Mouse (Mus musculus) adrenal gland, adult 8-10 months (tissue): ENCODE measurements around the gene Psg16. TPM values are rescaled to one million over a fixed set of nuclear protein-coding genes. Genes with fewer than 3 reads are reported as not detected.

Experiments used
- DNase-seq: peaks from one replicate; pipeline ENCODE4 v3.0.0; 2022
- total RNA-seq, 4 experiments: library from RNA; stranded (reverse); gene quantifications; 2 replicates each; pipeline ENCODE4 v1.2.4; 2022

Psg16 gene
- under 1 TPM; 0.10 to 0.51 (median 0.43) TPM for total RNA-seq

GRCm38 (mm10) chr7:17073904-17074615 lies at the start of gene Psg16:
TSS of gene Psg16 (plus strand) at chr7:17074040.
- DNase-seq: no peak

DNA sequence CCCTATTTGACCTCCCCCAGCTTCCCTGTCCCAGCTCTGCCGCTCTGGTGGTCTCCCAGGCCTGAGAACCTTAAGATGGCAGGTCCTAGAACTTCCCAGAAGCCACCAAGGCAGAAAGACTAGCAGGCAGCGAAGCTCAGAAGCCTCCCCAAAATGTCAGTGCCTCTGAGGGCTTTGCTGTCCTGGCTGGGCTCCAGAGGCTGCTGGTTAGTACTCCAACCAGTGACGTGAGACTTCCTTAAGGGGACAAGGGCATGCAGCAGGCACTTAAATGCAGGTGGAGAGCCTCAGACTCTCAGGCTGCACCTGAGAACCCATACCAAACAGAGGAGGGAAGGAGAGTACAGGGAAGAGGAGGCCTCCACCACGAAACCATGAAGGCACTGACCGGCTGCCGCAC lies 49.7 kb upstream of the Psg16 start:
- no peak for DNase-seq

DNA sequence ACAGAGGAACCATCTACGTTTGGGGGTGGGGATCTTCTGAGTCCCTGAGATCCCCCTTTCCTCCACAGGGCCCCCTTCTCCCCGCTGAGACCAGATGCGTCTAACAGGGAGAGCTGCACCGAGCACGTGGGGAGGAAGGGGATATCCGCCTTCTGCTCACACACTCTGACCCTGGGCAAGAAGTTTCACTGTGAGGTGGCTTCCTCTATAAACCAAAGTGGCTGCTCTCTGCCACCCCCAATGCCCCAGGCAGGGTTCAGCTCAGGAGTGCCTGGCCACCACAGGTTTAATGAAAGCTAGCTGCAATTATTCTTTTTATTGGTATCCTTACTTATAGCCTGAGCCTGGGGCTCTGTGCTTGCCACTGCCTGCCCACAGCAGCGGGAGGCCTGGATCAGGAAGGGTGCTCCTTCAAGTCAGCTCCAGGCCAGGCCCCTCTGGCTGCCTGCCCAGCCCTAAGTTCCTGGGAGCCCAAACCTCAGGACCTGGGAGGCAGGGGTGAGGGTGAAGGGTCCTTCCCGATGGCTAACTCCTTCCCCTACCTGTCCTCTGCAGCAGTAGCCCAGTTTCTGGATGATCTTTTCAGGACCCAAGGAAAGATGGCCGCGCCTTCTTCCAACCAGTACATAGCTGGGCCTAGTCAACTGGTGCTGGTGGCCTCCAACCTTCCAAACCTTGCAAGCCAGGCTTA lies 48.9 kb upstream of the Psg16 start:
- no peak for DNase-seq

GRCm38 (mm10) chr7:17025505-17025894 lies 48.3 kb upstream of the Psg16 start:
- no peak for DNase-seq

GRCm38 (mm10) chr7:17025896-17026622 lies 47.8 kb upstream of the Psg16 start:
- no peak for DNase-seq

- DNase-seq: peak; percentile 68
Measured at GRCm38 (mm10) chr7:17026710-17027587, 46.9 kb upstream of the Psg16 start.

- peak; percentile 88 for DNase-seq
Measured at GRCm38 (mm10) chr7:17027588-17028343, 46.1 kb upstream of the Psg16 start, which contains the start of gene Ppp5c. TSS of gene Ppp5c (minus strand) at chr7:17027924.

DNA sequence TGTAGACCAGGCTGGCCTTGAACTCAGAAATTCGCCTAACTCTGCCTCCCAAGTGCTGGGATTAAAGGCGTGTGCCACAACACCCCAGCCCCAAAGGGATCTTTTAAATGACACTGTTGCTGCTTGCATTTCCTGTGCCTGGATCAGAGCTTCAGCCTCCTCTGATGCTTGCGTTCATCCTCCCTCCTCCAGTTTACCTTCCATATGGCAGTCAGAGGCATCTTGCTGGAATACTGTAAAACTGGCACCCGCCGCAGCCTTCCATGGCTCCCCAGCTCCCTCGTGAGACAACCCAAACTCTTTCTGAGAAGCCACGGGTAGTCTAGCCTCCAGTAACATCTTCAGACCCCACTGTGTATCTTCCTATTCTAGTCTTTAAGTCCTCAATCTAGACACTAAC lies 44.9 kb upstream of the Psg16 start:
- no peak for DNase-seq

- no peak for DNase-seq
Measured at GRCm38 (mm10) chr7:17030239-17030638, 43.6 kb upstream of the Psg16 start.

- no peak for DNase-seq
Measured at GRCm38 (mm10) chr7:17038018-17038695, 35.7 kb upstream of the Psg16 start.

- DNase-seq: no peak
Measured at GRCm38 (mm10) chr7:17039373-17039772, 34.5 kb upstream of the Psg16 start.

- no peak for DNase-seq
Measured at GRCm38 (mm10) chr7:17045743-17046142, 28.1 kb upstream of the Psg16 start.

DNA sequence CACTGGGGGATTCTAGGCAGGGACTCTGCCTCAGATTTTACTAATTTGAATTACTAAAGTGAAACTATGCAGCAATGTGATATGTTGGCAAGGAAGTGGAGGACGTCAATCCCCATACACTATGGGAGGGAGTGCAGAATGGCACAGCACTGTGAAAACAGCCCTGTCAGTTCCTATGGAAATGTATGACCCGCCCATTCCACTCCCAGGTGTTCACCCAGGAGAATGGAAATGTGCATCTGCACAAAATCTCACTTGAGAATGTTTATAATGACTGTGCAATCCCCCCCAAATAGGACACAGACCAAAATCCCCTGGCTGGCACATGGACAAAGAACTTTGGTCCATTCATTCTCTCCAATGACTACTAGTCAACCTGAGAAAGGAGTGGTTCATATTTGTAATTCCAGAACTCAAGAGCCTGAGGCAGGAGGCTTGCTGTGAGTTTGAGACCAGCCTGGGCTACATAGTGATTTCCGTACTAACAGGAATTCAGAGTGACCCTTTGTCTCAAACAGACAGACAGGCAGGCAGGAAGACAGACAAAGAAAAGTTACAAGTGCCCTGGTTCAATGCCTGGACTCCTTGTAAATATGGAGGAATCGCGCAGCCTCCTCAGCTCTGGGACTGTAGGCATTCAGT lies 26.7 kb upstream of the Psg16 start:
- no peak for DNase-seq

GRCm38 (mm10) chr7:17048431-17049190 lies 25.2 kb upstream of the Psg16 start:
- no peak for DNase-seq

GRCm38 (mm10) chr7:17050491-17050890 lies 23.3 kb upstream of the Psg16 start:
- DNase-seq: no peak

DNA sequence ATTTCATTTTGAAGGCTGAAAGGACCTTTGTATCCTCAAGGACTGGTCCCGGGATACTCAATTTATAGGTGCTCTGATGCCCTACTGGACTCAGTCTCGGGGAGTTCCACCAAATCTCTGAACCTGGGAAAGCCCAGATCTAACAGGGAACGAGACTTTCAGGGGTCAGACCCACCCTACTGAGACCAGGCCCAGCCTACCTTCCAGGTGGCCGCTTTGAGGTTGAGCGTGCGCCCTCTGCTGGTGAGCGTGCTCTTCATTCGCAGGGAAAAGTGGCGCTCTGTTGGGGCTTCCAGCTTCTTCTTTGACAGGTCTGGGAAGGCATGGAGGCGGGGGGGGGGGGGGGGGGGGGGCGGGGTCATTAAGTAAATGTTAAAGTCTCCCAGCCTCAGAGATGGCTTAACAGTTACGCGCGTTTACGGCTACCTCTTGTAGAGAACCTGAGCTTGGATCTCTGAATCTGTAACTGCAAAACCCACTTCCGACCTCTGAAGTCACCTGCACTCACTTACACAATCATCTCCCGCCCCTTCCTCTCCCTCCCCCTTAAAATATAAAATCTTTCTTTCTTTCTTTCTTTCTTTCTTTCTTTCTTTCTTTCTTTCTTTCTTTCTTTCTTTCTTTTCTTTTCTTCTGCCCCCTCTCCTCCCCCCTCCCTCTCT lies 22.8 kb upstream of the Psg16 start:
- DNase-seq: no peak

- DNase-seq: no peak
Measured at GRCm38 (mm10) chr7:17054325-17054989, 19.4 kb upstream of the Psg16 start.

DNA sequence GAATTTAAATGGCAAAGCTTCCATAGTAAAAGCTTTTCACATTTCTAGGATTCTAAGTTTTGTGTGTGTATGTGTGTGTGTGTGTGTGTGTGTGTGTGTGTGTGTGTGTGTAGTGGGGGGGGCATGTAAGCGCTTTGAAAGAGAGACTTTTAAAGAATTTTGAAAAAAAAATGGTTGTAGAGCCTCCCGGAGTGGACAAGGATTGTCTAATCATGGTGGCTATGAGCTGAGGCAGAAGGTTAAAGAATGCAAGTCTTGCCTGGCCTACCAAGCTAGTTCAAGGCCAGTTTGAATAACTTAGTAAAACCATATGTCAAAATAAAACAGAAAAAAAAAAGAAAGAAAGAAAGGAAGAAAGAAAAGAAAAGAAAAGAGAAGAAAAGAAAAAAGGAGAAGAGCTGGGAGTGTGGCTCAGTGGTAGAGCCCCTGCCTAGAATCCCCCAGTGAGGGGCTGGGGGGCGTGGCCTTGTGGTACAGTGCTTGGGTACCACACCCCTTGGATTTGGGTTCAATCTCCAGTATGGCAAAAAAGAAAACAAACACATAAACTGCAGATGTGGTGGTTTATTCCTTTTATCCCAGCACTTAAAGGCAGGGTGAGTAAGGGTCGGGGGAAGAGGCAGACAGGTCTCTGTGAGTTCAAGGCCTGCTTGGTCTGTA lies 18.4 kb upstream of the Psg16 start:
- no peak for DNase-seq
